Mouse (Mus musculus): ENCODE measurements around the gene Pdpn.

DNA sequence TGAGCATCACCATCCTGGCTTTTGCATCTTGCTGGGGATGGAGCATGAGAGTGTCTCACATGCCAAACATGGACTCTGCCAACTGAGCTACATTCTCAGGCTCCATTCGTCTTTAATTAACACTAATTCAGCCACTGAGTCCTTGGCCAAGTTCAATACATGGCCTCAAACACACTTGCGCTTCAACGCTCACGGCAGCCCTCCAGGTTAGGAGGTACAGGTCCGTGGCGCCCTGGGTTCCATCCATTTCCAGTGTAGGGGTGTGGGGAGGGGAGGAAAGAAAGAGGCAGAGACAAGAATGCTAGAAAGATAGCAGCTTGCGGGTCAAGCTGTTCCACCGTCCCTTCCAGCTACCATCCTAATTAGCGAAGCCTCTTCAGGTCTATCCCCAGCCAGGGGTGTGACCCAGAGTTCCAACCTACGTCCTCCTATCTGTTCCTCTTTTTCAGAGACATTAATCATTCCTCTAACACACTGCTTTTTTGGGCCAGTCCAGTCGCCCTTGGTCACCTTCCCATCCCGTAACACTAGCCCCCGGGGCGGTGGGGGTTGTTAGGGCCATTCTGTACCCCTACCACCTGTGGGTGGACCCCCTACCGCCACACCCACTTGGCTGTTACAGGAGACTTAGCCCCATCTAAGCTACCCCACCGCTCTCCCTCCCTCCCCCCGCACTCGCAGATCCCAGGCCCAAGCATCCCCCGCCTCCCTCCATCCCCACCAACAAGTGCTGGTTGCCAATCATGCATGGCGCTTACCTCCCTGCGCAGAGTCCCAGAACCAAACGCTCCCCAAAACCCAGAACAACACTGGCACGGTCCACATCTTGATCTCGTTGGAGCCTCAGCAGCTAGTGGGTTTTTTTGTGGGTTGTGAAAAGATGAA is 691 bp downstream of the Pdpn start:
- no peak for TF ChIP-seq CTCF (IDR thresholded peaks at IDR 0.05; ENCODE audit: insufficient read depth, low read length)
- no peak for TF ChIP-seq POLR2A (IDR thresholded peaks at IDR 0.05; ENCODE audit: borderline replicate concordance, extremely low read depth, low read depth, low read length)
